Mouse (Mus musculus): ENCODE data around the gene Gper1. TPM values are rescaled to one million over a fixed set of nuclear protein-coding genes. Genes with fewer than 3 reads are reported as not detected.

The Gper1 gene
- polyA plus RNA-seq, 1 experiment from 2014 or later: 7.2 TPM

- H3K4me3 ChIP-seq (ENCODE audit: low read depth, low read length): no peak overlapping the region
- no peaks in the 10 kb centered on the region; the same call in 1 of the 2 replicates for H3K36me3 ChIP-seq (ENCODE audit: insufficient read depth, low read length)
- WGBS: 91% methylated on average over 9 of the region's 9 CpGs
- no peaks in the 10 kb centered on the region for H3K27me3 ChIP-seq (replicated peaks; ENCODE audit: insufficient read depth, low read length)
- H3K9me3 ChIP-seq (ENCODE audit: low read length): no peaks in the 10 kb centered on the region
- no peak overlapping the region for H3K27ac ChIP-seq (ENCODE audit: low read length)
- no peak for TF ChIP-seq CTCF (IDR thresholded peaks at IDR 0.05)
- TF ChIP-seq EP300 (IDR thresholded peaks at IDR 0.05): no peak
- no peaks in the 10 kb centered on the region; the same call in 1 of the 2 replicates for H3K4me1 ChIP-seq (ENCODE audit: insufficient read depth, low read depth, low read length)
- H3K9ac ChIP-seq (replicated peaks; ENCODE audit: low read depth): no peak overlapping the region
- ATAC-seq (no peak), DNase-seq (ENCODE audit: low spot score) (no peak)
- H3K4me2 ChIP-seq (replicated peaks; ENCODE audit: low read depth, low read length): no peak overlapping the region
Observed at GRCm38 (mm10) chr5:139427001-139427400, 4.0 kb downstream of the Gper1 start.

GRCm38 (mm10) chr5:139427989-139428388 lies 5.0 kb downstream of the Gper1 start:
- no peaks in the 10 kb centered on the region for H3K9me3 ChIP-seq (ENCODE audit: low read length)
- peak overlapping the region; percentile 35; the same call in 1 of the 2 replicates for H3K27ac ChIP-seq (ENCODE audit: low read length)
- H3K4me1 ChIP-seq (ENCODE audit: insufficient read depth, low read depth, low read length): no peaks in the 10 kb centered on the region; the same call in 1 of the 2 replicates
- TF ChIP-seq CTCF (IDR thresholded peaks at IDR 0.05): no peak
- TF ChIP-seq EP300 (IDR thresholded peaks at IDR 0.05): no peak
- ATAC-seq: peak; percentile 56
- peak; percentile 65 for DNase-seq (ENCODE audit: low spot score)
- no peak overlapping the region for H3K4me3 ChIP-seq (ENCODE audit: low read depth, low read length)
- H3K36me3 ChIP-seq (ENCODE audit: insufficient read depth, low read length): no peaks in the 10 kb centered on the region; the same call in 1 of the 2 replicates
- H3K27me3 ChIP-seq (replicated peaks; ENCODE audit: insufficient read depth, low read length): no peaks in the 10 kb centered on the region
- no peak overlapping the region for H3K9ac ChIP-seq (replicated peaks; ENCODE audit: low read depth)
- WGBS: 35% methylated on average over 9 of the region's 9 CpGs
- no peak overlapping the region for H3K4me2 ChIP-seq (replicated peaks; ENCODE audit: low read depth, low read length)

- no peaks in the 10 kb centered on the region for H3K9me3 ChIP-seq (ENCODE audit: low read length)
- no peaks in the 10 kb centered on the region; the same call in 1 of the 2 replicates for H3K36me3 ChIP-seq (ENCODE audit: insufficient read depth, low read length)
- no peak overlapping the region for H3K4me2 ChIP-seq (replicated peaks; ENCODE audit: low read depth, low read length)
- no peak overlapping the region for H3K9ac ChIP-seq (replicated peaks; ENCODE audit: low read depth)
- DNase-seq (ENCODE audit: low spot score) (no peak), ATAC-seq (no peak)
- 22% methylated on average over 10 of the region's 12 CpGs for WGBS
- TF ChIP-seq CTCF (IDR thresholded peaks at IDR 0.05) (no peak), EP300 (IDR thresholded peaks at IDR 0.05) (no peak)
- no peaks in the 10 kb centered on the region for H3K27me3 ChIP-seq (replicated peaks; ENCODE audit: insufficient read depth, low read length)
- no peaks in the 10 kb centered on the region; the same call in 1 of the 2 replicates for H3K4me1 ChIP-seq (ENCODE audit: insufficient read depth, low read depth, low read length)
- H3K4me3 ChIP-seq (ENCODE audit: low read depth, low read length): no peak overlapping the region
- H3K27ac ChIP-seq (ENCODE audit: low read length): no peak overlapping the region
Observed at GRCm38 (mm10) chr5:139429818-139430341, 6.9 kb downstream of the Gper1 start.

GRCm38 (mm10) chr5:139432333-139432732 lies 9.4 kb downstream of the Gper1 start:
- Histone ChIP-seq H3K9ac (replicated peaks; ENCODE audit: low read depth) (no peak overlapping the region), H3K9me3 (ENCODE audit: low read length) (no peaks in the 10 kb centered on the region), H3K27me3 (replicated peaks; ENCODE audit: insufficient read depth, low read length) (no peaks in the 10 kb centered on the region), H3K36me3 (ENCODE audit: insufficient read depth, low read length) (no peaks in the 10 kb centered on the region; the same call in 1 of the 2 replicates), H3K4me2 (replicated peaks; ENCODE audit: low read depth, low read length) (no peak overlapping the region), H3K27ac (ENCODE audit: low read length) (no peak overlapping the region), H3K4me1 (ENCODE audit: insufficient read depth, low read depth, low read length) (no peaks in the 10 kb centered on the region; the same call in 1 of the 2 replicates), H3K4me3 (ENCODE audit: low read depth, low read length) (no peak overlapping the region)
- TF ChIP-seq EP300 (IDR thresholded peaks at IDR 0.05): no peak
- TF ChIP-seq CTCF (IDR thresholded peaks at IDR 0.05): no peak
- DNase-seq (ENCODE audit: low spot score) (no peak), ATAC-seq (no peak)
- WGBS: 88% methylated on average over 6 of the region's 6 CpGs

GRCm38 (mm10) chr5:139432747-139433508 lies 10.0 kb downstream of the Gper1 start:
- Histone ChIP-seq H3K9ac (replicated peaks; ENCODE audit: low read depth) (no peak overlapping the region), H3K4me2 (replicated peaks; ENCODE audit: low read depth, low read length) (no peak overlapping the region), H3K4me1 (ENCODE audit: insufficient read depth, low read depth, low read length) (no peaks in the 10 kb centered on the region; the same call in 1 of the 2 replicates), H3K4me3 (ENCODE audit: low read depth, low read length) (no peak overlapping the region), H3K9me3 (ENCODE audit: low read length) (no peaks in the 10 kb centered on the region), H3K36me3 (ENCODE audit: insufficient read depth, low read length) (no peaks in the 10 kb centered on the region; the same call in 1 of the 2 replicates), H3K27me3 (replicated peaks; ENCODE audit: insufficient read depth, low read length) (no peaks in the 10 kb centered on the region), H3K27ac (ENCODE audit: low read length) (no peak overlapping the region)
- no peak for ATAC-seq
- 71% methylated on average over 7 of the region's 7 CpGs for WGBS
- no peak for DNase-seq (ENCODE audit: low spot score)
- TF ChIP-seq CTCF (IDR thresholded peaks at IDR 0.05) (no peak), EP300 (IDR thresholded peaks at IDR 0.05) (no peak)

GRCm38 (mm10) chr5:139433842-139434568 lies 11.1 kb downstream of the Gper1 start:
- H3K9ac ChIP-seq (replicated peaks; ENCODE audit: low read depth): no peak overlapping the region
- no peaks in the 10 kb centered on the region; the same call in 1 of the 2 replicates for H3K4me1 ChIP-seq (ENCODE audit: insufficient read depth, low read depth, low read length)
- no peaks in the 10 kb centered on the region for H3K27me3 ChIP-seq (replicated peaks; ENCODE audit: insufficient read depth, low read length)
- no peak overlapping the region for H3K4me3 ChIP-seq (ENCODE audit: low read depth, low read length)
- no peaks in the 10 kb centered on the region for H3K9me3 ChIP-seq (ENCODE audit: low read length)
- WGBS: 79% methylated on average over 9 of the region's 9 CpGs
- H3K4me2 ChIP-seq (replicated peaks; ENCODE audit: low read depth, low read length): no peak overlapping the region
- no peaks in the 10 kb centered on the region; the same call in 1 of the 2 replicates for H3K36me3 ChIP-seq (ENCODE audit: insufficient read depth, low read length)
- ATAC-seq (no peak), DNase-seq (ENCODE audit: low spot score) (no peak)
- no peak for TF ChIP-seq CTCF (IDR thresholded peaks at IDR 0.05)
- TF ChIP-seq EP300 (IDR thresholded peaks at IDR 0.05): no peak
- H3K27ac ChIP-seq (ENCODE audit: low read length): no peak overlapping the region
